Mouse (Mus musculus) urinary bladder, postnatal 10 days (tissue): ENCODE results near the gene Gdpd2.

ENCODE experiments used
- DNase-seq: peaks from one replicate; pipeline ENCODE4 v3.0.0; 2022; ENCODE audit warnings: low spot score

Gdpd2 gene

GRCm38 (mm10) chrX:100777655-100778234 is 48.1 kb downstream of the Gdpd2 start:
- no peak for DNase-seq

- DNase-seq: no peak
Observed at GRCm38 (mm10) chrX:100778397-100778796, 48.7 kb downstream of the Gdpd2 start.
